Mouse (Mus musculus): ENCODE measurements around the gene Magoh.
A peak's percentile ranks its signal among the peaks of the same experiment; 100 is the strongest.

Gene Magoh

GRCm38 (mm10) chr4:107889731-107890432, 10.3 kb downstream of the Magoh start, which contains the start of gene 0610037L13Rik:
Gene 0610037L13Rik, plus strand, starts transcription at chr4:107889813.
- DNase-seq (ENCODE audit: low read depth): peak; percentile 97

- peak; percentile 63 for DNase-seq (ENCODE audit: low read depth)
Observed at GRCm38 (mm10) chr4:107892663-107893062, 13.1 kb downstream of the Magoh start.

- no peak for DNase-seq (ENCODE audit: low read depth)
Observed at GRCm38 (mm10) chr4:107899211-107899927, 19.8 kb downstream of the Magoh start.

- no peak for DNase-seq (ENCODE audit: low read depth)
Observed at GRCm38 (mm10) chr4:107900206-107900605, 20.7 kb downstream of the Magoh start.

GRCm38 (mm10) chr4:107904252-107904651, 24.7 kb downstream of the Magoh start:
- DNase-seq (ENCODE audit: low read depth): no peak

GRCm38 (mm10) chr4:107906561-107906960, 27.0 kb downstream of the Magoh start:
- DNase-seq (ENCODE audit: low read depth): no peak

GRCm38 (mm10) chr4:107910020-107910419, 30.5 kb downstream of the Magoh start:
- DNase-seq (ENCODE audit: low read depth): no peak

GRCm38 (mm10) chr4:107920336-107920735, 40.8 kb downstream of the Magoh start:
- DNase-seq (ENCODE audit: low read depth): no peak

GRCm38 (mm10) chr4:107921152-107921695, 41.7 kb downstream of the Magoh start:
- DNase-seq (ENCODE audit: low read depth): no peak

- no peak for DNase-seq (ENCODE audit: low read depth)
Observed at GRCm38 (mm10) chr4:107921952-107922351, 42.4 kb downstream of the Magoh start.

- peak; percentile 97 for DNase-seq (ENCODE audit: low read depth)
Observed at GRCm38 (mm10) chr4:107923145-107923802, 43.7 kb downstream of the Magoh start, which contains the start of gene Cpt2. Gene Cpt2, minus strand, starts transcription at chr4:107923610.

GRCm38 (mm10) chr4:107923803-107924194, 44.2 kb downstream of the Magoh start:
- no peak for DNase-seq (ENCODE audit: low read depth)

GRCm38 (mm10) chr4:107928269-107928668, 48.7 kb downstream of the Magoh start:
- no peak for DNase-seq (ENCODE audit: low read depth)

- DNase-seq (ENCODE audit: low read depth): no peak
Observed at GRCm38 (mm10) chr4:107928726-107929125, 49.2 kb downstream of the Magoh start.

- DNase-seq (ENCODE audit: low read depth): no peak
Observed at GRCm38 (mm10) chr4:107931453-107931852, 51.9 kb downstream of the Magoh start.

GRCm38 (mm10) chr4:107933239-107933638, 53.7 kb downstream of the Magoh start:
- DNase-seq (ENCODE audit: low read depth): no peak

- DNase-seq (ENCODE audit: low read depth): no peak
Observed at GRCm38 (mm10) chr4:107935254-107935653, 55.7 kb downstream of the Magoh start.

Measured in induced T-regulatory cell, adult 2 months (primary cell).